Comparison of ENCODE assay signal across 28 mouse cellular contexts in the genomic region with DNA sequence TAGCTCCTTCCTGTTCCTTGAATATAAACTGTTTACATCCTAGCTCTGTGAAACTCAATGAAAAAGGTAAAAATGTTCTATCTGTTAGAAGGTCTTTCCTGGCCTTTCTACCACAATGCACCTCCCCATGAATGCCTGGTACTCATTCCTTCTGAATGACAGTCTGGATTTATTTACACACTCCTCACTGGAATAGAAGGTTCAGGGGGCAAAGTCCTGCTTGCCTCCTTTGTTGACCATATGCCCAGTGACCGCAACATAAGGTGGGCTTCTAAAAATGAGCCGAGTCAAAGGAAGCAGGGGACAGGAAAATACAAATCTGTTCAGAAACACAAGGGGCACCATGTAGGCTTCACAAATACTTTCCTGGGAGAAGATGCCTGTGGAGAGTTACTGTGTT.
"Had no signal": no experiment of that assay in that cellular context is flagged by ENCODE, and none has a peak within 500 bp of the region (broad histone marks: within the 10 kb centered on the region; RNA-seq: fewer than 3 reads in every experiment).

No protein-coding gene starts in this region.

- H3K9me3 ChIP-seq: limb, embryonic 10.5 days; limb, embryonic 12.5 days; limb, embryonic 13.5 days; limb, embryonic 15.5 days; liver, embryonic 13.5 days; liver, embryonic 15.5 days; lung, embryonic 15.5 days; midbrain, embryonic 10.5 days; midbrain, embryonic 12.5 days; midbrain, embryonic 13.5 days; midbrain, embryonic 15.5 days; neural tube, embryonic 12.5 days had no signal

- H3K36me3 ChIP-seq: limb, embryonic 10.5 days; limb, embryonic 12.5 days; limb, embryonic 13.5 days; limb, embryonic 15.5 days; liver, embryonic 13.5 days; liver, embryonic 15.5 days; lung, embryonic 15.5 days; midbrain, embryonic 10.5 days; midbrain, embryonic 12.5 days; midbrain, embryonic 13.5 days; midbrain, embryonic 15.5 days; neural tube, embryonic 12.5 days had no signal

- ATAC-seq: lung, postnatal 0 days; midbrain, embryonic 13.5 days; midbrain, embryonic 15.5 days; midbrain, embryonic 16.5 days had no signal

- H3K9ac ChIP-seq: limb, embryonic 12.5 days; limb, embryonic 13.5 days; limb, embryonic 15.5 days; liver, embryonic 13.5 days; liver, embryonic 14.5 days; liver, embryonic 15.5 days; lung, embryonic 14.5 days; lung, embryonic 15.5 days; midbrain, embryonic 12.5 days; midbrain, embryonic 13.5 days; midbrain, embryonic 15.5 days; neural tube, embryonic 12.5 days had no signal

- H3K27me3 ChIP-seq: limb, embryonic 12.5 days; limb, embryonic 13.5 days; limb, embryonic 15.5 days; liver, embryonic 13.5 days; liver, embryonic 15.5 days; lung, embryonic 15.5 days; megakaryocyte, embryonic 14.5 days; midbrain, embryonic 12.5 days; midbrain, embryonic 13.5 days; midbrain, embryonic 15.5 days; neural tube, embryonic 12.5 days had no signal

- H3K4me1 ChIP-seq: limb, embryonic 12.5 days; limb, embryonic 15.5 days; liver, embryonic 13.5 days; liver, embryonic 15.5 days; megakaryocyte, embryonic 14.5 days; midbrain, embryonic 10.5 days; midbrain, embryonic 12.5 days; midbrain, embryonic 13.5 days; midbrain, embryonic 15.5 days; neural tube, embryonic 12.5 days had no signal

- H3K27ac ChIP-seq: left cerebral cortex, adult 2 months; limb, embryonic 10.5 days; limb, embryonic 12.5 days; limb, embryonic 13.5 days; limb, embryonic 15.5 days; liver, embryonic 13.5 days; liver, embryonic 14.5 days; liver, embryonic 15.5 days; lung, embryonic 15.5 days; macrophage; midbrain, embryonic 10.5 days; midbrain, embryonic 12.5 days; midbrain, embryonic 13.5 days; midbrain, embryonic 15.5 days; neural tube, embryonic 12.5 days had no signal

- H3K4me2 ChIP-seq: limb, embryonic 12.5 days; limb, embryonic 13.5 days; limb, embryonic 15.5 days; liver, embryonic 13.5 days; liver, embryonic 15.5 days; lung, embryonic 14.5 days; lung, embryonic 15.5 days; midbrain, embryonic 11.5 days; midbrain, embryonic 12.5 days; midbrain, embryonic 13.5 days; midbrain, embryonic 15.5 days; neural tube, embryonic 12.5 days had no signal

- H3K4me3 ChIP-seq: left cerebral cortex, adult 2 months; limb, embryonic 10.5 days; limb, embryonic 12.5 days; limb, embryonic 13.5 days; limb, embryonic 15.5 days; liver, embryonic 13.5 days; liver, embryonic 15.5 days; lung, embryonic 15.5 days; megakaryocyte, embryonic 14.5 days; midbrain, embryonic 10.5 days; midbrain, embryonic 12.5 days; midbrain, embryonic 13.5 days; midbrain, embryonic 15.5 days; neural tube, embryonic 12.5 days had no signal

- DNase-seq: layer of hippocampus, postnatal 36 days; liver; liver, embryonic 13.5 days; lung, adult 18-20 months; lung, adult 2 months; lung, embryonic 14.5 days; lung, postnatal 10 days; lung, postnatal 14 days; lung, postnatal 4 days; midbrain, embryonic 14.5 days had no signal
